Mouse (Mus musculus) MEL (cell line): ENCODE measurements around the gene Timmdc1. TPM values are rescaled to one million over a fixed set of nuclear protein-coding genes. Genes with fewer than 3 reads are reported as not detected.
A peak's percentile ranks its signal among the peaks of the same experiment; 100 is the strongest.

ENCODE experiments used
- DNase-seq: peaks from one replicate; pipeline ENCODE4 v3.0.0; 2011; ENCODE audit warnings: low read depth, low spot score
- H3K27ac ChIP-seq: 2 replicates; pipeline ENCODE4 v1.5.1; 2012; ENCODE audit warnings: low read depth, mild to moderate bottlenecking, control low read depth, low read length, moderate library complexity; ENCODE audit not compliant: control insufficient read depth
- H3K27me3 ChIP-seq, 2 experiments: fragments of 150-350 bp in 1 of 2; sonication (generic) in 1 of 2; 2 replicates each; pipeline ENCODE4 v1.6.1; 2012; ENCODE audit warnings: low read length in 2 of 2, mild to moderate bottlenecking in 2 of 2, improper control_type of control experiment in 1 of 2, moderate library complexity in 1 of 2; ENCODE audit not compliant: insufficient read depth in 2 of 2, control insufficient read depth in 1 of 2
- H3K36me3 ChIP-seq, 2 experiments: 2 replicates each; pipeline ENCODE4 v1.6.1; 2012 to 2014; ENCODE audit warnings: low read length in 2 of 2, improper control_type of control experiment in 1 of 2, inconsistent platforms in 1 of 2, mild to moderate bottlenecking in 1 of 2; ENCODE audit not compliant: insufficient read depth in 2 of 2, control insufficient read depth in 1 of 2
- H3K4me1 ChIP-seq, 2 experiments: fragments of 150-350 bp in 1 of 2; sonication (generic) in 1 of 2; 2 replicates each; pipeline ENCODE4 v1.6.1; 2012; ENCODE audit warnings: low read length in 2 of 2, improper control_type of control experiment in 1 of 2, mild to moderate bottlenecking in 1 of 2; ENCODE audit not compliant: insufficient read depth in 2 of 2, control insufficient read depth in 1 of 2
- H3K4me3 ChIP-seq, 2 experiments: fragments of 150-350 bp in 1 of 2; sonication (generic) in 1 of 2; 2 replicates each; pipeline ENCODE4 v1.5.1; 2012; ENCODE audit warnings: low read depth in 2 of 2, low read length in 2 of 2, mild to moderate bottlenecking in 2 of 2, moderate library complexity in 2 of 2, control low read depth in 1 of 2, improper control_type of control experiment in 1 of 2; ENCODE audit not compliant: control insufficient read depth in 1 of 2, insufficient read depth in 1 of 2
- H3K79me2 ChIP-seq: 2 replicates; pipeline ENCODE4 v1.6.1; 2012; ENCODE audit warnings: mild to moderate bottlenecking, low read length, moderate library complexity; ENCODE audit not compliant: control insufficient read depth, poor library complexity, insufficient read depth
- H3K9ac ChIP-seq: 2 replicates; pipeline ENCODE4 v1.6.1; 2012; ENCODE audit warnings: low read depth, mild to moderate bottlenecking, control low read depth, low read length, moderate library complexity; ENCODE audit not compliant: control insufficient read depth, poor library complexity, severe bottlenecking
- H3K9me3 ChIP-seq: fragments of 150-350 bp; sonication (generic); replicated peaks from 2 replicates; pipeline ENCODE4 v1.6.1; 2012; ENCODE audit warnings: mild to moderate bottlenecking, low read length, improper control_type of control experiment, moderate library complexity; ENCODE audit not compliant: insufficient read depth
- CHD2 ChIP-seq: IDR thresholded peaks from 2 replicates; pipeline ENCODE4 v1.6.1; 2011; ENCODE audit warnings: low read length, improper control_type of control experiment
- E2F4 ChIP-seq: IDR thresholded peaks from 2 replicates; pipeline ENCODE4 v1.6.1; 2011; ENCODE audit warnings: low read depth, low read length, improper control_type of control experiment, borderline replicate concordance
- ELF1 ChIP-seq: IDR thresholded peaks from 2 replicates; pipeline ENCODE4 v1.6.1; 2014; ENCODE audit warnings: low read depth, mild to moderate bottlenecking, inconsistent platforms, low read length, improper control_type of control experiment, moderate library complexity
- GABPA ChIP-seq: IDR thresholded peaks from 2 replicates; pipeline ENCODE4 v1.6.1; 2012; ENCODE audit warnings: low read depth, mild to moderate bottlenecking, inconsistent platforms, low read length, improper control_type of control experiment, moderate library complexity
- GATA1 ChIP-seq: IDR thresholded peaks from 2 replicates; pipeline ENCODE4 v1.6.1; 2011; ENCODE audit warnings: low read depth, low read length, improper control_type of control experiment
- HCFC1 ChIP-seq: IDR thresholded peaks from 2 replicates; pipeline ENCODE4 v1.6.1; 2012; ENCODE audit warnings: low read depth, mild to moderate bottlenecking, inconsistent platforms, low read length, improper control_type of control experiment, moderate library complexity
- MAX ChIP-seq: IDR thresholded peaks from 2 replicates; pipeline ENCODE4 v1.6.1; 2011; ENCODE audit warnings: low read length, improper control_type of control experiment
- MAZ ChIP-seq: IDR thresholded peaks from 2 replicates; pipeline ENCODE4 v1.6.1; 2012; ENCODE audit warnings: low read depth, mild to moderate bottlenecking, inconsistent platforms, low read length, improper control_type of control experiment
- MXI1 ChIP-seq: IDR thresholded peaks from 2 replicates; pipeline ENCODE4 v1.6.1; 2011; ENCODE audit warnings: mild to moderate bottlenecking, low read depth, low read length, improper control_type of control experiment
- MYB ChIP-seq: IDR thresholded peaks from 2 replicates; pipeline ENCODE4 v1.6.1; 2011; ENCODE audit warnings: mild to moderate bottlenecking, low read depth, low read length, improper control_type of control experiment
- MYC ChIP-seq: IDR thresholded peaks from 2 replicates; pipeline ENCODE4 v1.6.1; 2011; ENCODE audit warnings: low read depth, mild to moderate bottlenecking, low read length, improper control_type of control experiment, moderate library complexity
- NRF1 ChIP-seq: IDR thresholded peaks from 2 replicates; pipeline ENCODE4 v1.6.1; 2014; ENCODE audit warnings: low read depth, mild to moderate bottlenecking, inconsistent platforms, low read length, improper control_type of control experiment, moderate library complexity; ENCODE audit not compliant: poor library complexity, insufficient read depth, severe bottlenecking
- POLR2AphosphoS5 ChIP-seq: IDR thresholded peaks from 2 replicates; pipeline ENCODE4 v1.6.1; 2012; ENCODE audit warnings: low read depth, borderline replicate concordance, mild to moderate bottlenecking, inconsistent platforms, low read length, moderate library complexity, mixed read lengths
- RAD21 ChIP-seq: IDR thresholded peaks from 2 replicates; pipeline ENCODE4 v1.6.1; 2011; ENCODE audit warnings: mild to moderate bottlenecking, low read depth, low read length, improper control_type of control experiment
- RCOR1 ChIP-seq: IDR thresholded peaks from 2 replicates; pipeline ENCODE4 v1.6.1; 2012; ENCODE audit warnings: low read depth, mild to moderate bottlenecking, inconsistent platforms, low read length, improper control_type of control experiment
- SIN3A ChIP-seq: IDR thresholded peaks from 2 replicates; pipeline ENCODE4 v1.6.1; 2012; ENCODE audit warnings: low read length, improper control_type of control experiment, inconsistent platforms
- SMC3 ChIP-seq: IDR thresholded peaks from 2 replicates; pipeline ENCODE4 v1.6.1; 2011; ENCODE audit warnings: low read depth, low read length, improper control_type of control experiment
- TAL1 ChIP-seq: IDR thresholded peaks from 2 replicates; pipeline ENCODE4 v1.6.1; 2012; ENCODE audit warnings: mild to moderate bottlenecking, inconsistent platforms, low read length, moderate library complexity, mixed read lengths
- TBP ChIP-seq: IDR thresholded peaks from 2 replicates; pipeline ENCODE4 v1.8.0; 2011; ENCODE audit warnings: low read depth, low read length, improper control_type of control experiment
- USF1 ChIP-seq: IDR thresholded peaks from 2 replicates; pipeline ENCODE4 v1.6.1; 2014; ENCODE audit warnings: low read depth, mild to moderate bottlenecking, inconsistent platforms, low read length, improper control_type of control experiment, moderate library complexity
- USF2 ChIP-seq, 2 experiments: IDR thresholded peaks; 2 replicates each; pipeline ENCODE4 v1.6.1; 2011 to 2012; ENCODE audit warnings: improper control_type of control experiment in 2 of 2, low read length in 2 of 2, borderline replicate concordance in 1 of 2, inconsistent platforms in 1 of 2, low read depth in 1 of 2, mild to moderate bottlenecking in 1 of 2; ENCODE audit not compliant: insufficient read depth in 1 of 2
- ZNF384 ChIP-seq: IDR thresholded peaks from 2 replicates; pipeline ENCODE4 v1.6.1; 2012; ENCODE audit warnings: low read depth, mild to moderate bottlenecking, inconsistent platforms, low read length, improper control_type of control experiment
- polyA plus RNA-seq, 2 experiments: library from polyadenylated mRNA; stranded (reverse) in 1 of 2; unstranded in 1 of 2; fragments of >175 nt in 1 of 2; fragments of >200 nt in 1 of 2; gene quantifications; 2 replicates each; pipeline versions ENCODE4 v1.2.1 to v1.2.4; 2012; ENCODE audit warnings: low replicate concordance in 2 of 2, low read depth in 1 of 2; ENCODE audit not compliant: insufficient read length in 2 of 2, insufficient read depth in 1 of 2, missing spikeins in 1 of 2
- total RNA-seq: library from RNA; depleted of rRNA; stranded (reverse); fragments of 300-350 nt; gene quantifications from 2 replicates; pipeline ENCODE4 v1.2.3, GENCODE M21; 2012

The Timmdc1 gene
- total and polyA plus RNA-seq, 3 experiments = 38.0 to 40.4 TPM; not detected in 1

DNA sequence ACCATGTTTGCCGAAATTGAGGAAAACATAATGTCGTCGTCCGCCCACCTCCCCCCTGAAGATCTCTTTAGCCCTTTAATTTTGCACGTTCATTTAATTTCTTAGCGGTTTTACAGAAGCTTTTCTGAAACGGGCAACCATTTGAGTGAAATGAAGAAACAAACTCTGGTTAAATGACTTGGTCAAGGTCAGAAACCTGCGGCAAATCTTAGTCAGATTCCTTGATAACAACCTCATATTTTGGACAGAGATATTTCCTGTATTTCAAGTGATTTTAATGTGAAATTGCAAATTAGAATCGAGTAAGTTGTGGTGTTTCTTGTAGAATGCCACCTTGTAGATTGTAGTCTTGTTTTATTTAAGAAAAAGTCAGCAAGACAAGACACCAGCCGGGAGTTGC is 41.1 kb upstream of the Timmdc1 start:
- peaks cover 0 to 7% of the 10 kb centered on the region in 2 experiments; a peak in 2 of 4 replicates for H3K4me1 ChIP-seq
- H3K79me2 ChIP-seq = peaks cover 21% of the 10 kb centered on the region
- TF ChIP-seq HCFC1 (no peak), CHD2 (no peak), MXI1 (no peak), TBP (no peak), USF1 (no peak), ZNF384 (no peak), MYC (no peak), POLR2AphosphoS5 (no peak), TAL1 (no peak), MAZ (no peak), RCOR1 (no peak), SMC3 (no peak), RAD21 (no peak), GABPA (no peak), ELF1 (no peak), MYB (no peak), NRF1 (no peak), USF2 (IDR thresholded peaks at IDR 0.05; ENCODE audit: borderline replicate concordance in 1 of 2, insufficient read depth in 1 of 2, low read depth in 1 of 2, low read length in 2 of 2) (no peak), GATA1 (no peak), E2F4 (no peak)
- TF ChIP-seq, all 39 proteins: peak for 0
- Histone ChIP-seq H3K27me3 (peaks cover 0 to 3% of the 10 kb centered on the region in 2 experiments; a peak in 2 of 4 replicates), H3K27ac (no peak overlapping the region), H3K36me3 (peaks cover 2 to 21% of the 10 kb centered on the region in 2 experiments), H3K4me3 (peak overlapping the region; percentile 80 to 86), H3K9ac (peak overlapping the region; percentile 87), H3K9me3 (no peaks in the 10 kb centered on the region)
- DNase-seq = no peak

DNA sequence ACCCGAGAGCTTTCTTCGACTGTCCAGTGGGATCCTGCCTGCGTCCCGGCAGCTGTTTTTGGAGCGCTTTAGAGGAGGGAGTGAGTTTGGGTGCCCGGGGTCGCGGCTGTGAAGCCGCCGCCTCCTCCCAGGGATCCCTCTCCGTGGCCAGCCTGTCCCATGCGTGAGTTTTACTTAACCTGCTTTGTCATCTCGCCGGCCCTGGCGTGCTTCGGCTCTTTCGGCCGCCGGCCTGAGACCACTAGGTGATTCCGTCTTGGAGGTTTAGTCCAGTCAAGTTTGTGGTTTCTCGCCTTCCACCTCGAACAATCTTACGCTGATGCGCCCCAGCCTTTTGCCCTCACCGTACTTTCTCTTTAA is 40.5 kb upstream of the Timmdc1 start:
- Histone ChIP-seq H3K4me1 (peaks cover 0 to 4% of the 10 kb centered on the region in 2 experiments; a peak in 2 of 4 replicates), H3K36me3 (peaks cover 2 to 15% of the 10 kb centered on the region in 2 experiments), H3K79me2 (peaks cover 21% of the 10 kb centered on the region), H3K9ac (peak overlapping the region; percentile 87), H3K9me3 (no peaks in the 10 kb centered on the region), H3K4me3 (peak overlapping the region; percentile 80 to 86), H3K27ac (peak overlapping the region; percentile 42; the same call in 1 of the 2 replicates), H3K27me3 (peaks cover 2 to 4% of the 10 kb centered on the region in 2 experiments; a peak in 3 of 4 replicates)
- DNase-seq = no peak
- TF ChIP-seq SIN3A (no peak), MAX (peak; percentile 16; the same call in 1 of the 2 replicates)
